Mouse (Mus musculus): ENCODE measurements around the gene Thada.

The Thada gene

DNA sequence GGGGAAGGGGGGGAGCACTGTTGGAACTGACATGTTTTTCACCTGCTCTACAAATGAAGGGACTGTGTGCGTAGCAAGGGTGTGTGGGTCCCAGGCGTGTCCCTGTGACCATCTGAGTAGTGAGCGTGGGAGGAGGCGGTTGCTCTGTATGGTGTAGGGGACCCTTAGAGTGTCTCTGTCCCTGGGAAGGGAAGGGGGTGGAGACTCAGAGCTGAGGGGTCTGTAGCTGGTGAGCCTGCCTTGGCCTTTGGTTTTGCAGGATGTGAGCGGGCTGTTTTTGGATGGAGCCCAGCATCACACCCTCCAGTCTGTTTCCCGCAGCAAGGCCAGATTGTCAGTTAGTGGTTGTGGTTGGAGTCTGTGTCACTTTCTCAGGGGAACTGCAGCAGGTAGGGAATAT, 324.3 kb downstream of the Thada start:
- DNase-seq: no peak

DNA sequence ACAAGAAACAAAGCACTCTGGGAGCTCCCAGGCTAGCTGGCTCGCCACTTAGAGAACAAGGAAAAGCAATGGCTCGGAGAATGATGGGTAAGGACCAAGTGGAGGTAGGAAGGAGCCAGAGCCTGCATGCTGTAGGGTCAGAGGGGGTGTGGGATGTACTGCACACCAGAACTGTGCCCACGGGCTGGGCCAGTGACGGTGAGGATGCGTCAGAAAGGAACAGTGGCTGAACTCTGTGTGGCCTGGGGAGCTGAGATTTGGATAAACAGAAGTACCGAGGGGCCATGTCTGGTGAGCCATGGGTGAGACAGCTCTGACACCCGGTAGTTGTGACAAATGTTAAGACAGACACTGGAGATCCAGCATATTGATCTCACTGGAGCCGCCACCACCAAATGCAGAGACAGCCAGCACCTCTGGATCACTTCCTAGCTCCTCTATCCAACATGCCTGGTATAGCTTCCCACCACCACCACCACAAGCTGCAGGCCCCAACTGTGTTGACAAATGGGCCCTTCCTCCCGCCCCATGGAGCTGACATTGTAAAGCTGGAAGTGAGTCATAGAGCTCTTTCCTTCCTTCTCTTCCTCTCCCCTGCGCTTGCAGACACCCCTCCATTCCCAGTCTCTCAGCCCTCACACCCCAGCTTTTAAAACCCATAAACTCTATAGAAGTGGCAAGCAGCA, 325.0 kb downstream of the Thada start:
- DNase-seq: no peak

Data from right cerebral cortex, adult 18-20 months (tissue).